8 mouse cellular contexts compared by ENCODE assay signal in the genomic region with DNA sequence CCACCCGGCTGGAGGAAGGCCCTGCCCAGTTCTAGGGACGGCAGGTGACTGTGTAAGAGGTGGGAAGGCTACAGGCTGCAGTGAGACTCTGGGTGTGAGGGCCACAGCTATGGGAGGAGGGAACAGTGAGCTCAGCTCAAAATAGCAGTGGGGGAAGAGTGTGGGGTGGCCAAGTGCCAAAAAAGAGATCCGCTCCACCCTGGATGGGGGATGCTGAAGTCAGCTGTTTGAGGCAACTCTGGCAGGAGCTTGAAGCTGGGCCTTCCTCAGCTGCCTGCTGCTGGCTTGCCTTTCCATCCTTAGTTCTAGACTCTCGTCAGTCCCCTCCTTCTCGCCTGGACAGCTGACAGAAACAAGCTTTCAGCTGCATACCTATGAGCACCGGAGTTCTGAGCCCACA. TPM values are rescaled to one million over a fixed set of nuclear protein-coding genes. Genes with fewer than 3 reads are reported as not detected.
DNase-seq lines count a peak whose midpoint lies in the region; ATAC-seq lines count a peak whose summit lies in the region.

No protein-coding gene starts in this region.

- WGBS in hindbrain, embryonic 13.5 days: 63% methylated on average over 6 of the region's 6 CpGs
- 72% methylated on average over 6 of the region's 6 CpGs for WGBS in hindbrain, embryonic 11.5 days
- WGBS in forebrain, embryonic 14.5 days: 61% methylated on average over 6 of the region's 6 CpGs
- 3% methylated on average over 6 of the region's 6 CpGs for WGBS in heart, embryonic 14.5 days
- 29% methylated on average over 6 of the region's 6 CpGs for WGBS in limb, embryonic 15.5 days

- no peaks in the 10 kb centered on the region for H3K27me3 ChIP-seq in hindbrain, embryonic 13.5 days
- no peaks in the 10 kb centered on the region for H3K27me3 ChIP-seq in hindbrain, embryonic 11.5 days (ENCODE audit: control insufficient read depth, insufficient read depth, low read length)
- H3K27me3 ChIP-seq in forebrain, embryonic 14.5 days (replicated peaks; ENCODE audit: control insufficient read depth, insufficient read depth, low read length): no peaks in the 10 kb centered on the region
- H3K27me3 ChIP-seq in heart, embryonic 14.5 days (ENCODE audit: control insufficient read depth, insufficient read depth, low read length): no peaks in the 10 kb centered on the region
- no peaks in the 10 kb centered on the region for H3K27me3 ChIP-seq in limb, embryonic 15.5 days

- H3K4me2 ChIP-seq in hindbrain, embryonic 13.5 days: no peak overlapping the region
- no peak overlapping the region for H3K4me2 ChIP-seq in hindbrain, embryonic 11.5 days (replicated peaks; ENCODE audit: low read depth, low read length)
- H3K4me2 ChIP-seq in forebrain, embryonic 14.5 days (ENCODE audit: low read length): no peak overlapping the region
- 0 out of 2 replicates have a peak overlapping the region, but pooled peaks have one; percentile 7 for H3K4me2 ChIP-seq in heart, embryonic 14.5 days (ENCODE audit: low read length)
- no peak overlapping the region for H3K4me2 ChIP-seq in limb, embryonic 15.5 days

- no peak overlapping the region for H3K4me3 ChIP-seq in hindbrain, embryonic 13.5 days
- no peak overlapping the region for H3K4me3 ChIP-seq in hindbrain, embryonic 11.5 days (ENCODE audit: low read depth, low read length)
- no peak overlapping the region for H3K4me3 ChIP-seq in forebrain, embryonic 14.5 days (ENCODE audit: low read depth, low read length)
- no peak overlapping the region for H3K4me3 ChIP-seq in heart, embryonic 14.5 days (ENCODE audit: control insufficient read depth in 1 of 2, insufficient read depth in 1 of 2, low read depth in 1 of 2, low read length in 2 of 2)
- H3K4me3 ChIP-seq in limb, embryonic 15.5 days: no peak overlapping the region

- peak overlapping the region; percentile 62 for H3K27ac ChIP-seq in hindbrain, embryonic 13.5 days
- H3K27ac ChIP-seq in hindbrain, embryonic 11.5 days (ENCODE audit: low read depth, low read length): no peak overlapping the region
- H3K27ac ChIP-seq in forebrain, embryonic 14.5 days (ENCODE audit: low read depth, low read length): no peak overlapping the region
- peak overlapping the region; percentile 96 to 97 for H3K27ac ChIP-seq in heart, embryonic 14.5 days (replicated peaks in 1 of 2; ENCODE audit: control insufficient read depth in 1 of 2, insufficient read depth in 1 of 2, low read depth in 2 of 2, low read length in 2 of 2)
- H3K27ac ChIP-seq in limb, embryonic 15.5 days: peak overlapping the region; percentile 91

- peaks cover 61% of the 10 kb centered on the region for H3K4me1 ChIP-seq in hindbrain, embryonic 13.5 days (replicated peaks)
- H3K4me1 ChIP-seq in hindbrain, embryonic 11.5 days (replicated peaks; ENCODE audit: control insufficient read depth, insufficient read depth, low read length): peaks cover 8% of the 10 kb centered on the region
- H3K4me1 ChIP-seq in forebrain, embryonic 14.5 days (ENCODE audit: control insufficient read depth, insufficient read depth, low read length): peaks cover 9% of the 10 kb centered on the region
- peaks cover 59 to 73% of the 10 kb centered on the region in 2 experiments for H3K4me1 ChIP-seq in heart, embryonic 14.5 days (ENCODE audit: control insufficient read depth in 2 of 2, insufficient read depth in 2 of 2, low read length in 2 of 2)
- H3K4me1 ChIP-seq in limb, embryonic 15.5 days: peaks cover 72% of the 10 kb centered on the region

- no peaks in the 10 kb centered on the region for H3K36me3 ChIP-seq in hindbrain, embryonic 13.5 days
- H3K36me3 ChIP-seq in hindbrain, embryonic 11.5 days (ENCODE audit: control insufficient read depth, insufficient read depth, low read length): no peaks in the 10 kb centered on the region
- H3K36me3 ChIP-seq in forebrain, embryonic 14.5 days (ENCODE audit: control insufficient read depth, insufficient read depth, low read length): no peaks in the 10 kb centered on the region
- H3K36me3 ChIP-seq in heart, embryonic 14.5 days (ENCODE audit: control insufficient read depth, insufficient read depth, low read length): peaks cover 23% of the 10 kb centered on the region
- H3K36me3 ChIP-seq in limb, embryonic 15.5 days: peaks cover 8% of the 10 kb centered on the region; the same call in 1 of the 2 replicates

- no peaks in the 10 kb centered on the region for H3K9me3 ChIP-seq in hindbrain, embryonic 13.5 days
- H3K9me3 ChIP-seq in hindbrain, embryonic 11.5 days (ENCODE audit: control insufficient read depth, low read length): no peaks in the 10 kb centered on the region
- H3K9me3 ChIP-seq in forebrain, embryonic 14.5 days (replicated peaks; ENCODE audit: control insufficient read depth, low read length): no peaks in the 10 kb centered on the region
- no peaks in the 10 kb centered on the region for H3K9me3 ChIP-seq in heart, embryonic 14.5 days (ENCODE audit: control insufficient read depth, low read length)
- no peaks in the 10 kb centered on the region for H3K9me3 ChIP-seq in limb, embryonic 15.5 days

- H3K9ac ChIP-seq in hindbrain, embryonic 13.5 days: no peak overlapping the region
- no peak overlapping the region for H3K9ac ChIP-seq in hindbrain, embryonic 11.5 days (ENCODE audit: low read depth, low read length)
- no peak overlapping the region for H3K9ac ChIP-seq in forebrain, embryonic 14.5 days (ENCODE audit: low read length)
- H3K9ac ChIP-seq in heart, embryonic 14.5 days (ENCODE audit: low read length): peak overlapping the region; percentile 55
- H3K9ac ChIP-seq in limb, embryonic 15.5 days: no peak overlapping the region

- ATAC-seq in hindbrain, embryonic 13.5 days (ENCODE audit: low FRiP score): no peak
- ATAC-seq in hindbrain, embryonic 11.5 days (ENCODE audit: low FRiP score): no peak
- ATAC-seq in forebrain, embryonic 14.5 days: peak; percentile 62; the same call in 1 of the 2 replicates
- ATAC-seq in heart, embryonic 14.5 days (ENCODE audit: insufficient number of reproducible peaks, insufficient read depth, low FRiP score, low read depth): peak; percentile 81
- ATAC-seq in limb, embryonic 15.5 days (ENCODE audit: insufficient number of reproducible peaks, low FRiP score, low TSS enrichment, low read depth): peak; percentile 86

- no peak for DNase-seq in hindbrain, embryonic 11.5 days (ENCODE audit: low spot score)
- DNase-seq in forebrain, embryonic 14.5 days (ENCODE audit: low spot score): peak; percentile 49
- DNase-seq in kidney, postnatal 14 days: peak; percentile 71
- peak; percentile 77 for DNase-seq in right cerebral cortex, postnatal 14 days
- no peak for DNase-seq in thymus, postnatal 10 days (ENCODE audit: low spot score in 2 of 2)

RNA-seq across cellular contexts. Expression of gene Zcchc24, which starts 32.2 kb away (rescaled TPM):
- polyA plus RNA-seq in hindbrain, embryonic 13.5 days (2015; fragmentation: Nextera tagmentation; extraction: Ambion mirVana): 11.9 and 12.2 TPM in 2 replicates
- polyA plus RNA-seq in hindbrain, embryonic 11.5 days (2014; fragmentation: Nextera tagmentation; extraction: Ambion mirVana): 13.4 and 14.3 TPM in 2 replicates
- 8.0 and 9.8 TPM in 2 replicates for polyA plus RNA-seq in forebrain, embryonic 14.5 days (2014; fragmentation: Nextera tagmentation; extraction: Ambion mirVana)
- 31.8 and 33.0 TPM in 2 replicates for polyA plus RNA-seq in heart, embryonic 14.5 days (2014; fragmentation: Nextera tagmentation; extraction: Ambion mirVana)
- polyA plus RNA-seq in limb, embryonic 15.5 days (2015; fragmentation: Nextera tagmentation; extraction: Ambion mirVana): 31.6 and 35.4 TPM in 2 replicates

RNA-seq across cellular contexts. Expression of gene Ppif, which starts 42.6 kb away (rescaled TPM):
- 28.0 and 32.0 TPM in 2 replicates for polyA plus RNA-seq in hindbrain, embryonic 13.5 days (2015; fragmentation: Nextera tagmentation; extraction: Ambion mirVana)
- polyA plus RNA-seq in hindbrain, embryonic 11.5 days (2014; fragmentation: Nextera tagmentation; extraction: Ambion mirVana): 32.3 and 33.3 TPM in 2 replicates
- polyA plus RNA-seq in forebrain, embryonic 14.5 days (2014; fragmentation: Nextera tagmentation; extraction: Ambion mirVana): 25.3 and 28.2 TPM in 2 replicates
- polyA plus RNA-seq in heart, embryonic 14.5 days (2014; fragmentation: Nextera tagmentation; extraction: Ambion mirVana): 99.2 and 105 TPM in 2 replicates
- polyA plus RNA-seq in limb, embryonic 15.5 days (2015; fragmentation: Nextera tagmentation; extraction: Ambion mirVana): 26.4 and 32.1 TPM in 2 replicates

Comparison
In these comparisons a context has a peak if more than half of its experiments do, and no peak if none do; other contexts are left out.
1. H3K27ac ChIP-seq: peak in hindbrain, embryonic 13.5 days (single experiment), heart, embryonic 14.5 days (2 of 2) and limb, embryonic 15.5 days (single experiment); none in hindbrain, embryonic 11.5 days (single experiment) and forebrain, embryonic 14.5 days (single experiment).
2. ATAC-seq: peak in forebrain, embryonic 14.5 days (single experiment), heart, embryonic 14.5 days (single experiment) and limb, embryonic 15.5 days (single experiment); none in hindbrain, embryonic 13.5 days (single experiment) and hindbrain, embryonic 11.5 days (single experiment).
3. DNase-seq: peak in forebrain, embryonic 14.5 days (single experiment), kidney, postnatal 14 days (single experiment) and right cerebral cortex, postnatal 14 days (single experiment); none in hindbrain, embryonic 11.5 days (single experiment) and thymus, postnatal 10 days (0 of 2).